Mouse (Mus musculus) heart, postnatal 4 days (tissue): ENCODE results near the gene Gm42906. TPM values are rescaled to one million over a fixed set of nuclear protein-coding genes. Genes with fewer than 3 reads are reported as not detected.

Source experiments
- DNase-seq: peaks from one replicate; pipeline ENCODE4 v3.0.0; 2021
- total RNA-seq, 2 experiments: library from RNA; stranded (reverse); gene quantifications; 2 replicates each; pipeline ENCODE4 v1.2.3; 2021

Gene Gm42906
- total RNA-seq, 2 experiments from 2014 or later, result not detected

DNA sequence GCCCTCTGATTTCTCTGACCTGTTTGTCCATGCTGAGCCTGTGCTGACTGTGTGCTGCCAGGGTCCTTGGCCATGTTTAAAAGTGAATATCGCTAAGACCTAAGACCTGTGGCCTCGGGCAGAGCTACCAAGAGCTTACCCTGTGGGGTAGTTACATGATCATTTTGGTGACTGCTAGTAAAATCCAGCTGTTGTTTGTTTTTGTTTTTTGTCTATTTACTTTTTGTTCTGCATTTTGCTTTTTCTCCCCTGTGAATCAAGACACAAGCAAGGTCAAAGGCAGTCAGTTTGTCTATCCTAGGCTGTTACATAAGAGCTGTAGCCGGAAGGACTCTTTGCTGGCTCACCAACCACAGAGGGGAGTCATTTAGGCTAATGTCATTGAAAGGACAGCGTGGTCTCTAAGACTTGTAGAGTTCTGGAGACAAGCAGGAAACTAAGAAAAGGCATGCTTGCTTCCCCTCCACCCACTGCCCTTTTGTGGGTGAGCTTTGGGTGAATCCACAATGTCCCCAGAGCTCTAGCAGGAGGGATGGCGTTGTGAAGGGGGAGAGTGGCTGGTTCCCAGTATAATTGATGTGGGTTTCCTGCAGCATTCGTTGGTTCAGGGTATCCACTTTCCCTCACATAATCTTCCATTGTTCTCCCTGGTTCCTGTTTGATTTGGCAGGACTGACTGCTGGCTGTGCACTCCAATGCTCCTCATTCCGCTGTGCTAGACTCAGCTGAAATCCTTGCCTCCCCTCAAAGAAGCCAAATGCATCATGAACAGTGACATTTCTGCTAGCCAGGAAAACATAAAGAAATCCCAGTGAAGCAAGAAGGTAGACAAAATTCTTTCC lies 33.9 kb downstream of the Gm42906 start:
- peak; percentile 30 for DNase-seq

DNA sequence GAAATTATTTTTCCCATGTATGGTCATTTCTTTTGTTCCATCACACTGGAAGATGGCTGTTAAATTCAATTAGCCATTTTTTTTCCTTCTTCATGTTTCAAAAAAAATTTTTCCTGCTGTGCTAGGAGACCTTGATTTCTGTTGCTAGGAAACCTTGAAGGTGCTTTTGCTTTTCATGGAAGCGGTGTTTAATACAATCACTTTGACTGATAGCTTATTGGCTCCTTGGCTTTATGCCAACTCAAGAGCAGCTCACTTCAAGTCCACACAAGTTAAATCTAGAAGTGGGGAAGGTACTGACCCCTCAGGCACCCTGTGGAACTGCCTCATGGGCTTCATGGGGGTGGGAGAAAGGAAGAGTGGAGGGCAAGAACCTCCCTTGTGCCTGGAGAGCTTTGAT lies 38.1 kb downstream of the Gm42906 start:
- no peak for DNase-seq

DNA sequence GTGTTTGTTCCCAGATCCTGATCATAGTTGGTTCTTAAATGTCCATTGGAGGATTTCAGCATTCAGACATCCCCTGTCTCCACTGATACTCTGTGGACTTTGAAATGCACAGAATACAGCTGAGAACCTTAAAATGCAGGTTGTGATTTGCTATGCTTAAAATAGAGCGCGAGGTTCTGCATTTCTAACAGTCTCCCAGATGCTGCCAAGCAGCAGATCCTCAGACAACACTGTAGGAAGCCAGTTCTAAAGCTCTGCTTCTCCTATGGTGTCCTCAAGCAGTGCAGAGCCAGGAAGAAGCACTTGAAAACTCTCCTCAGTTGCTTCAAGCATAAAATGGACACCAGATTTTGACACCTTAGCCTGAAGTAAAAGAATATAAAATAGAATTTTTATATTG lies 48.1 kb downstream of the Gm42906 start:
- DNase-seq, result no peak

DNA sequence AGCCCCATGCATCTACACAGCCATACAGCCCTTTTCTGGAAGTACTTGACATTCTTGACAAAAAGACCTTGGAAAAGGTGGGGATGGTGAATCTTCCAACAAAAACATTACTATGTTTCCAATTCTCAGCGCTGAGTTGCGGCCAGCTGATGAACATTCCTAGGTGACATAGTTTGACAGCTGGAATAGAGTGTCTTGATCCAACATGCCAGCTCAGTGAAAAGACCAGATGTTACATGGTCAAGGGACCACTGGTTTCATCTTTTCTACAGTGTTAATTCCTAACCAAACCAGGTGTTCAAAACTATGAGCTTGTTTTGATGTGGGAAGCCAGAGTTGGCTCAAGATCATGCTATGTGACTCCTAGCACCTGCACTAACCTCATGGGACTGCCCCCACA lies 48.8 kb downstream of the Gm42906 start:
- DNase-seq, result no peak

DNA sequence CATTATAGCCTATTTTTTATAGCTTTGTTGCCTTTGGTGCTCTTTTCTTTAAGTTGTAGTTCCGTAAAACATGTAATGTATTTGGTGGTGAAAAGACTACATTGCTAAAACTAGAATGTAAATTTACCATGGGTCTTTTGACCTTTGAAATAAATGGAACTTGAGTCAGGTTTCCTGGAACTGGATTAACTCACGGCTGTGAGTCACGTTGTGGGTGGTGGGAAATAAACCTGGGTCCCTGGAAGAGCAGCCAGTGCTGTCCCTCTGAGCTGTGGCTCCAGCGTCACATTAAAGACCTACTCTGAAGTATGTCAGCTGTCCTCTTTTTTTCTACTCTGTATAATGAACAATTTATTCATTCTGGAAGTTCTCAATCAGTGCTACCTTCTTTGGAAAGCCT lies 51.0 kb downstream of the Gm42906 start:
- no peak for DNase-seq

DNA sequence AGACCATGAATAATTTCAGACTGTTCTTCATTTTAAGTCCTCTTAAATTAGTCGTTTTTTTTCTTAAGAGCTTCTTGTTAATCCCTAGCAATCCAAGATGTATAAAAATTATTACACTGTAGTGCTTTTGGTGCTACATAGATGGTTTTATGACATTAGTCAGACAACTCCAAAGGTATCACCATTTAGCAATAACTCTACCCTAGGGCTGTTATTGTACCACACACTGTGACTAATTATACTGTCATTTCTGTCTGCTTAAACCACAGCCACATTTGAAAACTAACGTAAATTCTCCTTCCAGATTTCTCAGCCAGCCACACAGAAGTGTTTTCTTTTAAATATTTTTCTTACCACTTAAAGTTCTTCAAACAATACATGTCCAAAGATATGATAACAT lies 53.1 kb downstream of the Gm42906 start:
- DNase-seq, result no peak

DNA sequence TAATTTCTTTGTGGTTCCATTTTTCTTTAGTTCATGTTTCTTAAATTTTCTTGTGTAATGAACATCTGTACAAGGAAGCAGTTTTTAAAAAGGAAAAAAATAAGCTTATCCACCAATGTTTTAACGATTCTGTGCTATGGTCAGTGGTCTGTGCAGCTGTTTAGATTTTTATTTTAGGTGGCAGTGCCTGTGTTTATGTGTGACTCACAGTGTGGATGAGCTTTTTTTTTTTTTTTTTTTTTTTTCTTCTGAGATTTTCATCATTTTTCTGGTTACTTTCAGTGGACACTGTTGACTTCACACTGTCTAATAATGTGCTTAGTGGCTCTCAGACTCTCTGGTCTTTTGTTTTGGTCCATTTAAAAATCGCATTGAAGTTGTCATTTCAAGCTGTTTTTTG lies 56.8 kb downstream of the Gm42906 start:
- no peak for DNase-seq

DNA sequence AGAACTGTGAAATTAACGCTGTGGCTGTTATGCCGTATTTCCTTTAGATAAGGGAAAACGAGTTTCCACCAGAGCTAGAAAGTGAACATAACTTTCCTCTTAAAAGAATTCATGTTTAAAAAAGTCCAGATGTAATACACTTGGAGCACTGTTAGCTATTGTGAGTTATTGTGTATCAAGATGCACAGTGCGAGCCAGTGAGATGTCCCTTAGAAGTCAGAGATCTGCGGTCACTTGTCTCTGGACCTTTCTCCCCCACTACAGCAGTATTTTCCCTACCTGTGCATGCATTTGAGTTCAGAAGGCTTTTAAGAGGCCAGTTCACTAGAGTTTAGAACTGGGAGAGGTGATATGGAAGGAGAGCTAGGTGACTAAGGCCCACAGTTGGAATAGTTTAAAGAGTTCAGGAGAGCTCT lies 58.6 kb downstream of the Gm42906 start:
- DNase-seq, result peak; percentile 7

DNA sequence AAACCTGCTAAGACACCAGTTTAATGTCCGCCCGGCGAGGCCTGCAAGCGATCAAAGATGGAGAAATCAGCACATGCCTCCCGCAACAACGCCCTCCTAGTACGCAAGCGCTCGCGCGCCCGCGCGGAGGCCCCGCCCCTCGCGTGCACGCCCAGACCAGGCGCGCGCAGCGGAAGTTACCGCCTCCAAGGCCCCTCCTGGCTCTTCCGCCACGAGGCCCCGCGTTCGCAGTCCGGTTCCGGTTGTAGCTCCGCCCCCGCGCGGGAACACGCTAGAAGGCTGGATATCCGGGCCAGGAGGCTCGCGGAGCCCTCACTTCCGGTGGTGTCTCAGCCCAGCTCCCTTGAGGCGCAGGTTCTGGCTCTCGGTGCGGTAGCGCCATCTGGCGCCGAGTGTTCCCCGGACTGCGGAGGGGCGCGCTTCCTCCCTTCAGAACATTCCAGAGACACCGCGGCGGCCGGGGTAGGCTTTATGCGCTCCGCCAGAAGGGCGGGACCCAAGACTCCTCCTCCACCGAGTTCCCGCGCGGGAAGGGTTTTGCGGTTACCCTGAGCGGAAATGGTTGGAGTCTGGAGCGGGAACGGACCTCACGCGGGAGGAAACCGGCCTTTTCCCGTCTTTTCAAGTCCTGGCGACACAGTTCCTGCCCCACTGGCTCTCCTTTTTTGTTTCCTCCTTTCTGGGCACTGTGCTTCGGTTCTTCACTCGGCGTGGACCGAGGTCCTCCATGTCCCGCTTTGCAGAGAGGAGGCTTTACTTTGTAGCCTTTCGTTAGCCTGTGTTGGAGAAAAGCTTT lies 59.4 kb downstream of the Gm42906 start:
- DNase-seq, result peak; percentile 100

DNA sequence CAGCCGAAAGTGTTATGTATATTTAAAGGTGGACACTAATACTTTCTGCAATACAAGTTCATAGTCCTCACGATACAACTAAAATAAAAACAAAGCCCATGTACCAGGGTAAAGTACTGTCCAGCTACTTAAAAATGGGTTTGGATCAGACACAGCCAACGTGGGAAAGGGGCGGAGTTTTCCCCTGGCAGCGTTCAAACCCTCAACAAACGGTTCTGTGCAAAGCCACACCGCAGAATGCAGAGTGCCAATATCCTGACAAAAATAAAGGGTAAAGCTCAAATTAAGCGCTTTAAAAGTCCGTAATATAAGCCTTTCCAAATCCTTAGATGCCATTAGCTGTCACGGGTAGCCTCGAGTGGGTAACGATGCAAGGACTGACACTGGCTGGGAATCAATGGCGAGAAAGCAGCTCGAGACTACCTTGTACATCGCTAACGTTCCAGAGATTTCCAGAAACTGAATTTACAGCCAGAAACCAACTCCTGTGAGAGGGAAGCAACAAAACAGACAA lies 60.0 kb downstream of the Gm42906 start:
- DNase-seq, result peak; percentile 65

DNA sequence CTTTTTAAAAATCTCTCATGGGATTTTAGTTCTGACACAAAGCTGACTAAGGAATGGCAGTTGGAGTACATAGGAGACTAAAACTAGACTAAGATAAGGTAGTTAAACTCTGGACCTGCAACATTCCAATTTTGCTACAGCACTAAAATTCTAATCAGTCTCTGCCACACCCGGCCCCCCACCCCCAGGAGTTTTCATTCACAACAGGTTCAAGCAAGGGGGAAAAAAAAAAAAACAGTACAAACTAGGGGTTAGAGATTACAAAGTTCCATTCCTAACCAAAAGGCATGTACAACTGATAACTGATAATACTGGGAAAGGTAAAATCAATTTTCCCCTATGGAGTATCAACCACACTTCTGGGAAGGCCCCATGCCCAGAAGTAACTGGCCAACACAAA lies 60.6 kb downstream of the Gm42906 start:
- no peak for DNase-seq

DNA sequence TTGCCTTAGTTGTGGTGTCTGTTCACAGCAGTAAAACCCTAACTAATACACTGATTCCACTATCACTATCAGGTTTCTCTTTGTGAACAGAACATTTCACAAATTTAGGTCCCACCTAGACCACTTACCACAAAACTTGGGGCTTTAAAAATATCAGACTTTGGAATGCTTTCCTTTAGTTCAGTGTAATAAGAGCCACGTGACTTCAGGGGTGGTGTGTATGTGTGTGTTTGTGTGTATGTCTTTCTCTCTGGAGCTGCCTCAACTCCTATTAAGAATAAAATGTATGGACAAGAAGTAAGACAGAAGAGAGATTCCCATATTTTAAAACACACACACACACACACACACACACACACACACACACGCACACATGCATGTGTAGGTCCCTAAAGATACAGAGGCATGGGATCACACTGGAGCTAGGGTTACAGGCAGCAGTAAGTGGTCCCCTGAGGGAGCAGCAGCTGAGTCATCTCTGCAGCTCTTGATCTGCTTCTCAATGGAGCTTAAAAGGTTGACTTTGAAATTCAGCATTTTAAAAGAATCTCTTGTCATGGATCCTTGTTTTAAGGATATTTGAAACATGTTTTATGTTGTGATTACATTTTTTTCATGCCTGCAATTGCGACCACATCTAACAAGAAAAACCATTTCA lies 64.5 kb downstream of the Gm42906 start:
- no peak for DNase-seq

DNA sequence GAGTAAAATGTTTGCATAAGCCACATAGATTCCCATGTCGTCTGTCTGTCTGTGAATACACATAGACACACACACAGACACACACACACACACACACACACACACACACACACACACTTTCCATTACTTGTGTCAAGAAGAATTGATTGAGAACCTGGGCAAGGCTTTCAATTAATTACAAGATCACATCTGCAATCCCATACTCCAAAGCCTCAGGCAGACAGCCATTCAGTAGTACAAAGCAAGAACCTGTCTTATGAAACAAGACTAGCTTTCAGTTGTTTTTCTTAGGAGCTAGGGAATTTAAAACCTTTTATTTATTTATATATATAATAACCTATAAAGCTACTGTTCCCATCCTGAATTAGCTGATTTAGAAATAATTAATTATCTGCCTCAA lies 78.3 kb downstream of the Gm42906 start:
- no peak for DNase-seq

DNA sequence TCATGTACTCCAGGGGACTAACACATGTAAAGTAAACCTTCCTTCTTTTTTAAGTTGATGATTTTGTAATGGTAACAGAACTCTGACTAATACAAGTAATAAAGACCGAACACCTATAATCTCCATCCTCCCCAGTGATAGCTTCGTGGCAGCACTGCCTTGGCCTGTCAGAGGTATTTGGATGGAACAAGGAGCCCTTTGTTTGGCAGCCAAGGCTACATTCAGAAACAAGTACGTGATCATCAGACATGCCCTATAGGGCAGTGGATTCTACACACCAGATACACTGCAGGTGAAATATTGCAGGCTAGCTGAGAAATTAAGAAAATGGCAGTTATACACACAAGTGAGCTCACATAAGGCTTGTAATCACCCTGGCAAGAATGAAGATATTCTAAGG lies 79.5 kb downstream of the Gm42906 start:
- no peak for DNase-seq

DNA sequence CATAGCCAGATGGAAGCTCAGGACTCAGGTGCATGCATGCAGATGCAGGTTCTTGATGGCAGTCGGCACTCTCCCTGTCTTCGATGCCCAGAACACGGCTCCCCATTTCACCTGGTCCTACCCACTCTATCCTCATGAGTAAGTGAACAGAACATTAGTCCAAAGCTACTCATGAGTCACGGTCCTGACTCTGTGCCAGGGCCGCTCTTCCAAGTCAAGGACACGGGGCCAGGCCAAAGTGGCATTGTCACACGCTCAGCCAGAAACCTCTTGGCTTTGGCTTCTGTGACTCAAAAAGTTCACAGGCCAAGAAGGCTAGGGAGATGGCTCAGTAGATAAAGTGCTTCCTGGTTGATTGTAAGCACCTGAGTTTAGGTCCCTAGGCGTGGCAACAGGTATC lies 81.3 kb downstream of the Gm42906 start:
- peak; percentile 48 for DNase-seq

DNA sequence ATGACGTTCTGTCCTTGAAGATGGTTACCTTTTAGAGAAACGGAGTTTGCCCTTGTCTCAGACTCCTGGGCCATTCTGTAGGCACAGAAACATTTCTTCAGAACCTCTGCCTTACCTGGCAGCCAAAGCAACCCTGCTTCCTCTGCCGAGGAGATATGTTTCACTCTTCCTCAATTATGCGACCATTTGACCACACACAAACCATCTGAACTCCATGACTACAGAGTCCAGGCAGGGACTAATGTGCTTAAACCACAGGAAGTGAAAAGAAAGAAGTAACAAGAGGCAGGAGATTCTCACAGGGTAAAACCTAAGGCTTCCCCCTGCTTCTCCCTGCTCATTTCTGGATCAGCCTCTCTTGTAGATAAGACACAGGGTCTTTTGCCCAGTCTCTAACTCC lies 83.2 kb downstream of the Gm42906 start:
- no peak for DNase-seq

DNA sequence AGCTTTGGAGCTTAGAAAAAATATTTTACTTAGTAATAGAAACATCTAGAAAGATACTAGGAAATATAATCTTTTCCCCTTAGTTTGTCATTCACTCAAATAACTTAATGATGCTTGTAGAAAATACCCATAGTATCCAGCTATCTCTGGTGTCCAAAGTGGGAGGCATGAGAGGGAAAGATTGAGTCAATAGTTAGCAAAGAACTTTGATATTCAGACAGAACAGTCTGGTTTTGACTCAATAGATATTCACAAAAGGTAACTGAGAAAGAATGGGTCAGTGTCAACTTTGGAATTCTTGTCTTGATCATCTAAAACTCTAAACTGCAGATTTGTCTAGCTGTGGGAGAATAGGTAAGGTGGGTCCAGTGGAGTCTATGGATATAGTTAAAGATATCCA lies 94.3 kb downstream of the Gm42906 start:
- DNase-seq, result no peak

DNA sequence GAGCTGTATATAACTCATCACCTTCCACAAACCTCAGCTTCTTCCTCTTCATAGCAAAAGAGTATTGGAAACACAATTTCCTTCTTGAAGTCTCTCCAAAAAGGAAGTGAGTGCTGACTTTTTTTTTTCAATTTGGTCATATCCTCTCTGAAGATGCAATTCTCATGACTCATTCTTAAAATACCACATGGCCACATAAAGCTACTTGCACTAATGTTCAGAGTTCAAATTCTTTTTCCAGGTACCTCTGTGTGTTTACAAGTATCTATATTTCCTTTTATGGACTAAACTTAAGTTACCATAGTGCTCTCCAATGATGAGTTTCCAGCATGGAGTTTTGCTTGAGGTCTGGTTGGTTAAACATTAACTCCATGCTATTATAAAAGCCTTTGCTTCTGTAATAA lies 94.8 kb downstream of the Gm42906 start:
- DNase-seq, result no peak

DNA sequence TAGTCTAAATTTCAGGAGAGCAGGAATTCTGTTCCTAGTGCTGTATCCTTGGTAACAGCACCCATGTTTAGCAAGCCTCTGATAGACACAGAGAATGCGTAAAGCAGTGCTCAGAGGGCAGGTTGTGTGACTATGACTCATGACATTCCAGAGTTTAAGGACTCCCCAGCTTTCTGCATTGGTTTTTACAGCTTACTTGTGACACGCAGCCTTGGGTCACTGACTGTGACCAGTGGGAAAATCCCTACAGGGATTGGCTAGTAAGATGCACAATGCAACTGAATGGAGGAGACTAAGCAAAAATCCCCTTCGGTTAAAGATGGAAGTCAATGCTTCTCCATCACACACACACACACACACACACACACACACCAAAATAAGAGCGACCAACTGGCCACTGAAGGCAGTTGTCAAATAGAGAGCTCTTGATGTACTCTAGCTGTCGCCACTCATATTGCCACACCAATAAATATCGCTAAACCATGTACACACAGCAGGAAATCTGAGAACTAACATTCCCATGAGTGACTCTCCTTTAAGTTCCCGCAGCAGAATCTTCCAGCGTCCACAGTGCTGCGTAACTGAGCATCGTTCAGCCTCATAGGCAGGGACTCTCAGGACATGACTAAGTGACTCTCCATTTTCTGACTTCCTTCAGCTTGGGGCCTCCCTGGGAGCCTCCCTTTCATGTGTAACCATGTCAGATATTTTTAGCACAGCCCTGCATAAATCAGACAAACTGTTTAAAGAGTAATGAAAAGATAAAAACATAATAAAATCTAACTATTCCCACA lies 112.0 kb downstream of the Gm42906 start:
- DNase-seq, result peak; percentile 6

DNA sequence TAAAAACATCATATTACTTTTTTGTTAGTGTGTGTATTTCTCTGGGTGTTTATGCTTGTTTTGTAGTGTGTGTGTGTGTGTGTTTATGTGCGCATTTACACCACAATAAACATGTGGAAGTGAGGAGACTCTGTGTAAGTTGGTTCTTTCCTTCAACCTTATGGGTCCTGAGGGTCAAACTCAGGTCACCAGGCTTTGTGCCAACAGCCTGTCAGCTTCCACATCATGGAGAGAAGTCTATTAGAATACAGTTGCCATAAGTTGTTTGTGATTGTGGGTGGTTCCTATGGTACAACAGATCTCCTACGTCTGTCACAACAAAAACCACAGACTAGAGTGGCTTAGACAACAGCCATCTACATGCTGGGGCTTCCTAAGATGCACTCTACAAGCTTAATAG lies 127.7 kb downstream of the Gm42906 start:
- DNase-seq, result no peak

DNA sequence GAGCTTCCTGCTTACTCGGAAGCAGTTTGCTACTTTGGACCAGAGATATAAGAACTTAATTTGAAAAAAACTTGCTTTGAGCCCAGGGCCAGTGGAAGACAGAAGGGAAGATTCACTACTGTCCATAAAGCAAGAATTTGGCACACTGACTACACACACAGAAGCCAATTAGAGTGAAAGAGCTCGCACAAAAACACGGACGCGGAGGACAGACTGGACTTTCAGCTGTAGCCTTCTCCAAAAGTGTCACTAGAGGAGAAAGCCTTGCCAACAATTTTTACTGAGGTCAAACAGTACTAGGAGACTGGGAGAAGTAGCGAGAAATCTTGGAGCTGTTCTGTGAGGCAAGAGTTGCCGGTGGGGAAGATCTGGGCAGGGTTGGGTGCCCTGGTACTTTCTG lies 128.4 kb downstream of the Gm42906 start:
- no peak for DNase-seq

DNA sequence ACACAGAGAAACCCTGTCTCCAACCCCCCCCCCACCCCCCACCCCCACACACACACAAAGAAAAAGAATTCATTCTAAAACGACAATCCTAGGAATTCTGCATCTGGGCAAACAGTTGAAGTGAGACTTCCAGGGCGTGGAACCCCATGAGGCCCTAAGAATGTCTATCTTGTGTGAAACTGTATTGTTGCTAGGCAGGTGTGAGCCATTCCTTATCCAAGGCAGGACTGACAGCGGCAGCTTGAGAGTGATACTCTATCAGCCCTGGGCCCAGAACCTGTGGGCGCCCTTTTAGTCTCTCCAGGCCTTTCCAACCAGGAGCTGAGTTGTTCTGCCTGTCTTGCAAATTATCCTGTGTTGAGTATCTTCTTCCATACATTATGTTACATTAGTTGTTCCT lies 129.6 kb downstream of the Gm42906 start:
- no peak for DNase-seq
